ENCODE assay signal across 30 mouse cellular contexts in genomic region chr13:75955357-75955992, GRCm38 (mm10). TPM values are rescaled to one million over a fixed set of nuclear protein-coding genes. Genes with fewer than 3 reads are reported as not detected.
DNase-seq lines count a peak whose midpoint lies in the region; ATAC-seq and TF ChIP-seq lines count a peak whose summit lies in the region.
"Had no signal": no experiment of that assay in that cellular context is flagged by ENCODE, and none has a peak within 500 bp of the region (broad histone marks: within the 10 kb centered on the region; RNA-seq: fewer than 3 reads in every experiment).

No protein-coding gene starts in this region.

- H3K4me1 ChIP-seq in forebrain, embryonic 15.5 days: no peaks in the 10 kb centered on the region
- no peaks in the 10 kb centered on the region for H3K4me1 ChIP-seq in forebrain, embryonic 10.5 days
- peaks cover 2% of the 10 kb centered on the region; the same call in 1 of the 2 replicates for H3K4me1 ChIP-seq in lung, embryonic 15.5 days
- no peaks in the 10 kb centered on the region for H3K4me1 ChIP-seq in midbrain, embryonic 13.5 days (replicated peaks)
- no peaks in the 10 kb centered on the region for H3K4me1 ChIP-seq in midbrain, embryonic 10.5 days
- H3K4me1 ChIP-seq in midbrain, postnatal 0 days (ENCODE audit: insufficient read depth, low read length): no peaks in the 10 kb centered on the region
- H3K4me1 ChIP-seq: heart, embryonic 15.5 days had no signal

- H3K4me2 ChIP-seq in forebrain, embryonic 15.5 days (replicated peaks): no peak overlapping the region
- no peak overlapping the region for H3K4me2 ChIP-seq in lung, embryonic 15.5 days
- H3K4me2 ChIP-seq in midbrain, embryonic 13.5 days (replicated peaks): no peak overlapping the region
- no peak overlapping the region for H3K4me2 ChIP-seq in midbrain, postnatal 0 days (ENCODE audit: low read depth, low read length, poor library complexity, severe bottlenecking)
- H3K4me2 ChIP-seq: embryonic facial prominence, embryonic 13.5 days; heart, embryonic 15.5 days had no signal

- DNase-seq in forebrain, embryonic 10.5 days (ENCODE audit: extremely low spot score, low spot score): no peak
- DNase-seq in lung, postnatal 14 days: no peak
- no peak for DNase-seq in midbrain, embryonic 10.5 days (ENCODE audit: low spot score)
- no peak for DNase-seq in midbrain, postnatal 0 days (ENCODE audit: low spot score)
- DNase-seq: adrenal gland, postnatal 14 days; cerebellum, adult 11 months; cerebellum, adult 9-10 months; cerebellum, postnatal 36 days; gastrocnemius, postnatal 10 days; kidney, adult 8-10 months; kidney, postnatal 4 days; left cerebral cortex, postnatal 4 days; liver; lung, postnatal 36 days; spleen, adult 18-20 months; thymus, adult 2 months; thymus, postnatal 36 days had no signal

- no peaks in the 10 kb centered on the region for H3K9me3 ChIP-seq in forebrain, embryonic 15.5 days
- no peaks in the 10 kb centered on the region for H3K9me3 ChIP-seq in forebrain, embryonic 10.5 days
- no peaks in the 10 kb centered on the region for H3K9me3 ChIP-seq in lung, embryonic 15.5 days
- no peaks in the 10 kb centered on the region for H3K9me3 ChIP-seq in midbrain, embryonic 13.5 days
- H3K9me3 ChIP-seq in midbrain, embryonic 10.5 days (replicated peaks): no peaks in the 10 kb centered on the region
- no peaks in the 10 kb centered on the region for H3K9me3 ChIP-seq in midbrain, postnatal 0 days (ENCODE audit: low read length)
- H3K9me3 ChIP-seq: embryonic facial prominence, embryonic 13.5 days; heart, embryonic 15.5 days had no signal

- H3K9ac ChIP-seq in forebrain, embryonic 15.5 days (replicated peaks): no peak overlapping the region
- no peak overlapping the region for H3K9ac ChIP-seq in lung, embryonic 15.5 days
- H3K9ac ChIP-seq in midbrain, embryonic 13.5 days (replicated peaks): no peak overlapping the region
- H3K9ac ChIP-seq in midbrain, postnatal 0 days (replicated peaks; ENCODE audit: low read length, poor library complexity, severe bottlenecking): no peak overlapping the region
- H3K9ac ChIP-seq: embryonic facial prominence, embryonic 13.5 days; heart, embryonic 15.5 days; liver, embryonic 14.5 days had no signal

- no peak overlapping the region for H3K27ac ChIP-seq in forebrain, embryonic 15.5 days (replicated peaks)
- no peak overlapping the region for H3K27ac ChIP-seq in forebrain, embryonic 10.5 days
- no peak overlapping the region for H3K27ac ChIP-seq in lung, embryonic 15.5 days
- no peak overlapping the region for H3K27ac ChIP-seq in midbrain, embryonic 13.5 days
- H3K27ac ChIP-seq in midbrain, embryonic 10.5 days (replicated peaks): no peak overlapping the region
- H3K27ac ChIP-seq in midbrain, postnatal 0 days (ENCODE audit: low read depth, low read length): no peak overlapping the region
- H3K27ac ChIP-seq: embryonic facial prominence, embryonic 13.5 days; heart, embryonic 15.5 days; kidney, postnatal 0 days; liver, embryonic 14.5 days had no signal

- ATAC-seq in forebrain, embryonic 15.5 days (replicated peaks): peak; percentile 60
- peak; percentile 76 for ATAC-seq in lung, embryonic 15.5 days (ENCODE audit: borderline replicate concordance, extremely low read depth, low FRiP score, low TSS enrichment)
- 0 out of 2 replicates have a peak, but pooled peaks have one; percentile 9 for ATAC-seq in midbrain, embryonic 13.5 days
- peak; percentile 41; the same call in 1 of the 2 replicates for ATAC-seq in midbrain, postnatal 0 days (ENCODE audit: low FRiP score)
- ATAC-seq: CD4-positive, CD25-positive, alpha-beta regulatory T cell, adult 4 months; intestine, embryonic 16.5 days had no signal

- no peak overlapping the region for H3K4me3 ChIP-seq in forebrain, embryonic 15.5 days
- H3K4me3 ChIP-seq in forebrain, embryonic 10.5 days: no peak overlapping the region
- no peak overlapping the region for H3K4me3 ChIP-seq in lung, embryonic 15.5 days
- H3K4me3 ChIP-seq in midbrain, embryonic 13.5 days (replicated peaks): no peak overlapping the region
- H3K4me3 ChIP-seq in midbrain, embryonic 10.5 days: no peak overlapping the region
- no peak overlapping the region for H3K4me3 ChIP-seq in midbrain, postnatal 0 days (ENCODE audit: low read depth, low read length)
- H3K4me3 ChIP-seq: embryonic facial prominence, embryonic 13.5 days; heart, embryonic 15.5 days had no signal

- no peak for TF ChIP-seq CTCF in midbrain, postnatal 0 days (IDR thresholded peaks at IDR 0.05)

- no peaks in the 10 kb centered on the region for H3K27me3 ChIP-seq in forebrain, embryonic 15.5 days
- no peaks in the 10 kb centered on the region for H3K27me3 ChIP-seq in forebrain, embryonic 10.5 days (ENCODE audit: poor library complexity, severe bottlenecking)
- H3K27me3 ChIP-seq in lung, embryonic 15.5 days: peaks cover 3% of the 10 kb centered on the region; the same call in 1 of the 2 replicates
- no peaks in the 10 kb centered on the region for H3K27me3 ChIP-seq in midbrain, embryonic 13.5 days
- no peaks in the 10 kb centered on the region for H3K27me3 ChIP-seq in midbrain, embryonic 10.5 days (ENCODE audit: low read depth, poor library complexity, severe bottlenecking)
- H3K27me3 ChIP-seq in midbrain, postnatal 0 days (ENCODE audit: insufficient read depth, low read length): no peaks in the 10 kb centered on the region
- H3K27me3 ChIP-seq: embryonic facial prominence, embryonic 13.5 days; heart, embryonic 15.5 days had no signal

- no peaks in the 10 kb centered on the region for H3K36me3 ChIP-seq in forebrain, embryonic 15.5 days
- no peaks in the 10 kb centered on the region for H3K36me3 ChIP-seq in forebrain, embryonic 10.5 days (replicated peaks)
- no peaks in the 10 kb centered on the region for H3K36me3 ChIP-seq in lung, embryonic 15.5 days
- no peaks in the 10 kb centered on the region for H3K36me3 ChIP-seq in midbrain, embryonic 13.5 days
- H3K36me3 ChIP-seq in midbrain, embryonic 10.5 days: no peaks in the 10 kb centered on the region
- no peaks in the 10 kb centered on the region for H3K36me3 ChIP-seq in midbrain, postnatal 0 days (ENCODE audit: insufficient read depth, low read length)
- H3K36me3 ChIP-seq: embryonic facial prominence, embryonic 13.5 days; heart, embryonic 15.5 days had no signal

RNA-seq across cellular contexts. Expression of gene Spata9, which starts 11.5 kb away (rescaled TPM):
- polyA plus RNA-seq in forebrain, embryonic 15.5 days (2015; fragmentation: Nextera tagmentation; extraction: Ambion mirVana): 2.0 and 2.6 TPM in 2 replicates
- 0.64 and 1.2 TPM in 2 replicates for polyA plus RNA-seq in forebrain, embryonic 10.5 days (2016; fragmentation: Nextera tagmentation; extraction: Ambion mirVana)
- 0.65 and 0.84 TPM in 2 replicates for polyA plus RNA-seq in lung, embryonic 15.5 days (2015; fragmentation: Nextera tagmentation; extraction: Ambion mirVana)
- polyA plus RNA-seq in midbrain, embryonic 13.5 days (2015; fragmentation: Nextera tagmentation; extraction: Ambion mirVana): 1.9 and 2.8 TPM in 2 replicates
- 0.43 and 0.52 TPM in 2 replicates for polyA plus RNA-seq in midbrain, embryonic 10.5 days (2016; fragmentation: Nextera tagmentation; extraction: Ambion mirVana)
- 0.49 and 1.4 TPM in 2 replicates for total RNA-seq in midbrain, postnatal 0 days (2014; rRNA removed)
- 3.8 and 4.7 TPM in 2 replicates for polyA plus RNA-seq in midbrain, postnatal 0 days (2015; fragmentation: Nextera tagmentation; extraction: Ambion mirVana)
- total RNA-seq: adrenal gland, postnatal 14 days; gastrocnemius, postnatal 10 days; heart, postnatal 25 days; layer of hippocampus, adult 8-10 months; layer of hippocampus, postnatal 25 days; neutrophil, adult 5-6 weeks had no signal
- polyA plus RNA-seq: CD4-positive, CD25-positive, alpha-beta regulatory T cell, adult 4 months; thymus, adult 2 months had no signal

RNA-seq across cellular contexts. Expression of gene Rhobtb3, which starts 11.8 kb away (rescaled TPM):
- 38.1 and 38.7 TPM in 2 replicates for polyA plus RNA-seq in forebrain, embryonic 15.5 days (2015; fragmentation: Nextera tagmentation; extraction: Ambion mirVana)
- polyA plus RNA-seq in forebrain, embryonic 10.5 days (2016; fragmentation: Nextera tagmentation; extraction: Ambion mirVana): 42.8 and 44.4 TPM in 2 replicates
- polyA plus RNA-seq in lung, embryonic 15.5 days (2015; fragmentation: Nextera tagmentation; extraction: Ambion mirVana): 32.2 and 32.5 TPM in 2 replicates
- 31.5 and 32.9 TPM in 2 replicates for polyA plus RNA-seq in midbrain, embryonic 13.5 days (2015; fragmentation: Nextera tagmentation; extraction: Ambion mirVana)
- 43.0 and 47.7 TPM in 2 replicates for polyA plus RNA-seq in midbrain, embryonic 10.5 days (2016; fragmentation: Nextera tagmentation; extraction: Ambion mirVana)
- 31.7 and 67.6 TPM in 2 replicates for total RNA-seq in midbrain, postnatal 0 days (2014; rRNA removed)
- polyA plus RNA-seq in midbrain, postnatal 0 days (2015; fragmentation: Nextera tagmentation; extraction: Ambion mirVana): 11.6 and 12.1 TPM in 2 replicates

Comparison
In these comparisons a context has a peak if more than half of its experiments do, and no peak if none do; other contexts are left out.
1. ATAC-seq: peak in every context shown above with its lines; median percentile 76 in lung, embryonic 15.5 days; 60 in forebrain, embryonic 15.5 days; 41 in midbrain, postnatal 0 days; 9 in midbrain, embryonic 13.5 days.